In the genomic region with DNA sequence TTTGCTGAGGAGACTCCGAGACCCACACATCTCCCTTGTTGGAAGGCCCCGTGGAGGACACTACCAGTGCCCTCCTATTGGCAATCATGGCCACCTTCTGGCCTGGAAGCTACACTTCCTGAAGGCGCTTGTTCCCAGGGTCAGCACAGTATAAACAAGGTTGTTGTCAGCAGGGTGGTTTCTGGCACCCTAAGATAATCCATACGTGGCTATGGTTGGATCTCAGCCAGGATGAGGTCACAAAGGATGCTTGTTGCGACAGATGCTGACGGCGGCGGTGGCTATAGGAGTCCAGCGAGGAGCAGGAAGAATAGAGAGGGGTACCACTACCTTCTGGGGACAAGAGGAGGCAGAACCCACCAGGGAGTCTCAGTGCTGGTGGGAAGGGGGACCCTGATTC, we compare ENCODE assay signal across 10 mouse cellular contexts. TPM values are rescaled to one million over a fixed set of nuclear protein-coding genes. Genes with fewer than 3 reads are reported as not detected.
DNase-seq lines count a peak whose midpoint lies in the region; ATAC-seq and TF ChIP-seq lines count a peak whose summit lies in the region.
"Had no signal": no experiment of that assay in that cellular context is flagged by ENCODE, and none has a peak within 500 bp of the region (broad histone marks: within the 10 kb centered on the region; RNA-seq: fewer than 3 reads in every experiment).

No protein-coding gene starts in this region.

- 50% methylated on average over 9 of the region's 9 CpGs for WGBS in heart, embryonic 11.5 days (ENCODE audit: insufficient replicate concordance)
- WGBS in lung, postnatal 0 days, result 40% methylated on average over 9 of the region's 9 CpGs

- ATAC-seq in heart, embryonic 11.5 days (replicated peaks; ENCODE audit: insufficient number of reproducible peaks, low FRiP score, low TSS enrichment), result no peak
- peak; percentile 41 for ATAC-seq in erythroid progenitor cell, adult 5-6 weeks (replicated peaks; ENCODE audit: low FRiP score, poor library complexity, severe bottlenecking)
- ATAC-seq in lung, postnatal 0 days, result peak; percentile 40

- no peaks in the 10 kb centered on the region for H3K27me3 ChIP-seq in heart, embryonic 11.5 days (ENCODE audit: control insufficient read depth, insufficient read depth, low read length)
- no peaks in the 10 kb centered on the region for H3K27me3 ChIP-seq in lung, postnatal 0 days (replicated peaks; ENCODE audit: insufficient read depth, low read length)

- TF ChIP-seq EP300 in lung, postnatal 0 days (IDR thresholded peaks at IDR 0.05), result peak; percentile 52

- H3K9ac ChIP-seq in heart, embryonic 11.5 days (ENCODE audit: low read depth, low read length), result no peak overlapping the region
- H3K9ac ChIP-seq in lung, postnatal 0 days (replicated peaks; ENCODE audit: low read depth), result no peak overlapping the region

- no peaks in the 10 kb centered on the region for H3K9me3 ChIP-seq in heart, embryonic 11.5 days (replicated peaks; ENCODE audit: control insufficient read depth, low read length)
- no peaks in the 10 kb centered on the region for H3K9me3 ChIP-seq in lung, postnatal 0 days (ENCODE audit: low read length)

- no peak overlapping the region for H3K4me2 ChIP-seq in heart, embryonic 11.5 days
- no peak overlapping the region for H3K4me2 ChIP-seq in lung, postnatal 0 days (replicated peaks; ENCODE audit: low read depth, low read length)

- TF ChIP-seq CTCF in lung, postnatal 0 days (IDR thresholded peaks at IDR 0.05), result peak; percentile 5; the same call in 1 of the 2 replicates

- no peak overlapping the region for H3K4me3 ChIP-seq in heart, embryonic 11.5 days (ENCODE audit: low read depth, low read length)
- no peak overlapping the region for H3K4me3 ChIP-seq in lung, postnatal 0 days (ENCODE audit: low read depth, low read length)

- peaks cover 57% of the 10 kb centered on the region for H3K4me1 ChIP-seq in heart, embryonic 11.5 days (ENCODE audit: control insufficient read depth, insufficient read depth, low read length)
- peaks cover 44% of the 10 kb centered on the region for H3K4me1 ChIP-seq in lung, postnatal 0 days (ENCODE audit: insufficient read depth, low read depth, low read length)

- H3K36me3 ChIP-seq in heart, embryonic 11.5 days (ENCODE audit: control insufficient read depth, insufficient read depth, low read length), result no peaks in the 10 kb centered on the region
- H3K36me3 ChIP-seq in lung, postnatal 0 days (ENCODE audit: insufficient read depth, low read length), result no peaks in the 10 kb centered on the region

- intact Hi-C loops in left cerebral cortex, postnatal 25 days (cut with DNase I), result no loop called here

- DNase-seq in heart, adult 11 months, result no peak
- peak; percentile 86 for DNase-seq in 416B (ENCODE audit: low read depth)
- DNase-seq in lung, postnatal 0 days (ENCODE audit: low spot score), result peak; percentile 75
- no peak for DNase-seq in left cerebral cortex, postnatal 25 days (ENCODE audit: low spot score in 2 of 2)
- DNase-seq in testis, postnatal 14 days (ENCODE audit: low spot score), result no peak
- DNase-seq in urinary bladder, postnatal 25 days (ENCODE audit: low spot score), result no peak
- DNase-seq: B cell, adult 2 months; cerebellum, postnatal 14 days had no signal

- H3K27ac ChIP-seq in heart, embryonic 11.5 days (ENCODE audit: low read depth, low read length), result peak overlapping the region; percentile 97
- peak overlapping the region; percentile 73 for H3K27ac ChIP-seq in lung, postnatal 0 days (ENCODE audit: low read length)

RNA-seq across cellular contexts. Expression of a gene that starts 4.5 kb away (rescaled TPM):
- 98.5 and 101 TPM in 2 replicates for polyA plus RNA-seq in heart, embryonic 11.5 days (2014; fragmentation: Nextera tagmentation; extraction: Ambion mirVana)
- 462 and 532 TPM in 2 replicates for total RNA-seq in erythroid progenitor cell, adult 5-6 weeks (2015; ENCODE audit: low replicate concordance)
- total RNA-seq in erythroid progenitor cell, adult 5-6 weeks (2017; ENCODE audit: low replicate concordance), result 549 and 716 TPM in 2 replicates
- polyA plus RNA-seq in lung, postnatal 0 days (2015; fragmentation: Nextera tagmentation; extraction: Ambion mirVana), result 12.4 and 16.0 TPM in 2 replicates
- under 1 TPM; 0.60 to 0.94 TPM for total RNA-seq in left cerebral cortex, postnatal 25 days (2021)

RNA-seq across cellular contexts. Expression of a gene that starts 4.7 kb away (rescaled TPM):
- 13.1 and 14.3 TPM in 2 replicates for polyA plus RNA-seq in heart, embryonic 11.5 days (2014; fragmentation: Nextera tagmentation; extraction: Ambion mirVana)
- 38.6 and 38.9 TPM in 2 replicates for total RNA-seq in erythroid progenitor cell, adult 5-6 weeks (2015; ENCODE audit: low replicate concordance)
- 70.3 and 75.6 TPM in 2 replicates for total RNA-seq in erythroid progenitor cell, adult 5-6 weeks (2017; ENCODE audit: low replicate concordance)
- polyA plus RNA-seq in lung, postnatal 0 days (2015; fragmentation: Nextera tagmentation; extraction: Ambion mirVana), result 2.4 and 2.9 TPM in 2 replicates
- total RNA-seq in left cerebral cortex, postnatal 25 days (2021), result 1 to 10 TPM; 4.6 to 6.7 TPM

RNA-seq across cellular contexts. Expression of a gene that starts 18.6 kb away (rescaled TPM):
- polyA plus RNA-seq in heart, embryonic 11.5 days (2014; fragmentation: Nextera tagmentation; extraction: Ambion mirVana), result 256 and 259 TPM in 2 replicates
- total RNA-seq in erythroid progenitor cell, adult 5-6 weeks (2015; ENCODE audit: low replicate concordance), result 782 and 936 TPM in 2 replicates
- 871 and 1,077 TPM in 2 replicates for total RNA-seq in erythroid progenitor cell, adult 5-6 weeks (2017; ENCODE audit: low replicate concordance)
- 15.0 and 26.2 TPM in 2 replicates for polyA plus RNA-seq in lung, postnatal 0 days (2015; fragmentation: Nextera tagmentation; extraction: Ambion mirVana)
- total RNA-seq in left cerebral cortex, postnatal 25 days (2021), result 1 to 10 TPM in 1 of 2 experiments, under 1 TPM in 1; 0.62 to 1.2 TPM

RNA-seq across cellular contexts. Expression of a gene that starts 20.9 kb away (rescaled TPM):
- polyA plus RNA-seq in heart, embryonic 11.5 days (2014; fragmentation: Nextera tagmentation; extraction: Ambion mirVana), result 0.34 and 0.62 TPM in 2 replicates
- 72.1 and 80.7 TPM in 2 replicates for total RNA-seq in erythroid progenitor cell, adult 5-6 weeks (2015; ENCODE audit: low replicate concordance)
- total RNA-seq in erythroid progenitor cell, adult 5-6 weeks (2017; ENCODE audit: low replicate concordance), result 3.4 and 18.5 TPM in 2 replicates
- polyA plus RNA-seq in lung, postnatal 0 days (2015; fragmentation: Nextera tagmentation; extraction: Ambion mirVana), result 0.27 TPM in 1 of 2 replicates, not detected in the other
- total RNA-seq in left cerebral cortex, postnatal 25 days (2021), result 1 to 10 TPM; 1.7 to 2.4 TPM

RNA-seq across cellular contexts. Expression of a gene that starts 20.9 kb away (rescaled TPM):
- 78.7 and 79.2 TPM in 2 replicates for polyA plus RNA-seq in heart, embryonic 11.5 days (2014; fragmentation: Nextera tagmentation; extraction: Ambion mirVana)
- 65.4 and 86.5 TPM in 2 replicates for total RNA-seq in erythroid progenitor cell, adult 5-6 weeks (2015; ENCODE audit: low replicate concordance)
- 35.0 and 41.8 TPM in 2 replicates for total RNA-seq in erythroid progenitor cell, adult 5-6 weeks (2017; ENCODE audit: low replicate concordance)
- polyA plus RNA-seq in lung, postnatal 0 days (2015; fragmentation: Nextera tagmentation; extraction: Ambion mirVana), result 96.0 and 108 TPM in 2 replicates
- 10 to 100 TPM; 11.6 to 14.0 TPM for total RNA-seq in left cerebral cortex, postnatal 25 days (2021)

Comparison
In these comparisons a context has a peak if more than half of its experiments do, and no peak if none do; other contexts are left out.
1. DNase-seq: peak in 416B (single experiment) and lung, postnatal 0 days (single experiment); none in heart, adult 11 months (single experiment), left cerebral cortex, postnatal 25 days (0 of 2), testis, postnatal 14 days (single experiment) and urinary bladder, postnatal 25 days (single experiment).
2. RNA of a gene that starts 4.5 kb away (total RNA-seq): 462 to 716 TPM in erythroid progenitor cell, adult 5-6 weeks; 0.60 to 0.94 TPM in left cerebral cortex, postnatal 25 days; every median in the first group is over 100 times any median in the second.
3. RNA of a gene that starts 4.7 kb away (total RNA-seq): 38.6 to 75.6 TPM in erythroid progenitor cell, adult 5-6 weeks; 4.6 to 6.7 TPM in left cerebral cortex, postnatal 25 days; every median in the first group is over 4 times any median in the second.
4. RNA of a gene that starts 18.6 kb away (total RNA-seq): 782 to 1,077 TPM in erythroid progenitor cell, adult 5-6 weeks; 0.62 to 1.2 TPM in left cerebral cortex, postnatal 25 days; every median in the first group is over 100 times any median in the second.